Mouse (Mus musculus): ENCODE results near the gene Zfpm1. TPM values are rescaled to one million over a fixed set of nuclear protein-coding genes. Genes with fewer than 3 reads are reported as not detected.

Zfpm1 gene
- polyA plus RNA-seq, 1 experiment from 2014 or later = 3.1 TPM

DNA sequence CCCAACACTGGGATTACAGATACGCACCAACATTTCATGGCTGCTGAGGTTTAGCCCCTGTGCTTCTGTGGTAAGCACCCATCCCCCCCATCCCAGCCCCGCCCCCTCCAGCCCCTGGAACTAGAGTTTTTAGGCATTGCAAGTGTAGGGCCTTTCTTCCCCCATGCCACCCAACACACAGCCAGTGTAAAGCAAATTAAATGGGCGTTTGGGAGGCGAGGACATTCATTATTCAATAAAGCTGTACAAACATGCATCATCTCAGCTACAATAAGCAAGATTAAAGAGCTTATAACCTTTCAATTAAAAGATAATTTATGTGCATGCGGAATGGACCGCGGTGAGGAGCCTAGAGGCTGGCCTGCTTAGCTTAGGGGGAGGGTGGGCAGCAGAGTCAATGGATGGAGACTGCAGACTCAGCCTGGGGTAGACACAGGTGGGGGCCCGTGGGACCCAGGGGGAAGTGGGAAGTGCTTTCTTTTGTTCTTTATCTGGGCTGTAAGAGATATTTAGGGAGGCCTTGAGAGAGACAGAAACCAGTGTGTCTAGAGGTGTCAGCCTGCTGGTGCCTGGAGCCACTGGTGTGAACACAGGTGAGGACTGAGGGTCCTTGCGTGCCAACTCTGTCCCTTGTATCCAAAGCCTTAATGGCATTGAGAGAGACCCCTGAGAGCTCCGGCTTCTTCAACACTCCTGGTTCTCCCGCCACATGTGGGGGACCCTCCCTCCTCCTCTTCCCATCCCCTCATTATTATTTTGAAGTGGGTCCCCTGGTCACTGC is 68.6 kb downstream of the Zfpm1 start:
- Histone ChIP-seq H3K27ac (ENCODE audit: low read length) (no peak overlapping the region), H3K4me1 (ENCODE audit: control insufficient read depth, insufficient read depth, low read length) (peaks cover 19% of the 10 kb centered on the region), H3K9ac (ENCODE audit: low read length) (no peak overlapping the region), H3K4me2 (ENCODE audit: low read depth, low read length) (no peak overlapping the region), H3K36me3 (ENCODE audit: control insufficient read depth, insufficient read depth) (no peaks in the 10 kb centered on the region), H3K27me3 (ENCODE audit: control insufficient read depth, insufficient read depth, low read length) (peaks cover 2% of the 10 kb centered on the region; the same call in 1 of the 2 replicates), H3K9me3 (replicated peaks; ENCODE audit: control insufficient read depth, low read length) (no peaks in the 10 kb centered on the region), H3K4me3 (ENCODE audit: low read length) (no peak overlapping the region)
- no peak for ATAC-seq (replicated peaks; ENCODE audit: extremely low read depth, insufficient read depth, low FRiP score)
- WGBS = 47% methylated on average over 11 of the region's 11 CpGs

DNA sequence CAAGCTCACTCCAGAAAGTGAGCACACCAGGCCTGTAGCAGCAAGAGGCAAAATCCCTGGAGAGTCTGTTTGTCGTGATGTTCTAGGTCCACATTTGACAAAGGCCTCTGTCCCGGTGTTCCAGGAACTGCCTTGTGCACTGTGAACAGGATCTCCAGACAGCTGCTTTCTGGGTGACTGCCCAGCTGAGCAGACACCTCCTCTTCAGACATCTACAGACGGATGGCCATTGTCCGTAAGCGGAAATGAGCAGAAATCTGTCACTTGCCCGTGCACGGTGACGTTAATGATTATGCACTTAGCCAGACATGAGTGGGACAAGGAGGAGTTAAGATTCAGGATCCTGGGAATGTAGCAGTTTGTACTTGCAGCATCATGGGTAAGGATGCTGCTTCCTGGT is 72.2 kb downstream of the Zfpm1 start:
- no peak for ATAC-seq (replicated peaks; ENCODE audit: extremely low read depth, insufficient read depth, low FRiP score)

DNA sequence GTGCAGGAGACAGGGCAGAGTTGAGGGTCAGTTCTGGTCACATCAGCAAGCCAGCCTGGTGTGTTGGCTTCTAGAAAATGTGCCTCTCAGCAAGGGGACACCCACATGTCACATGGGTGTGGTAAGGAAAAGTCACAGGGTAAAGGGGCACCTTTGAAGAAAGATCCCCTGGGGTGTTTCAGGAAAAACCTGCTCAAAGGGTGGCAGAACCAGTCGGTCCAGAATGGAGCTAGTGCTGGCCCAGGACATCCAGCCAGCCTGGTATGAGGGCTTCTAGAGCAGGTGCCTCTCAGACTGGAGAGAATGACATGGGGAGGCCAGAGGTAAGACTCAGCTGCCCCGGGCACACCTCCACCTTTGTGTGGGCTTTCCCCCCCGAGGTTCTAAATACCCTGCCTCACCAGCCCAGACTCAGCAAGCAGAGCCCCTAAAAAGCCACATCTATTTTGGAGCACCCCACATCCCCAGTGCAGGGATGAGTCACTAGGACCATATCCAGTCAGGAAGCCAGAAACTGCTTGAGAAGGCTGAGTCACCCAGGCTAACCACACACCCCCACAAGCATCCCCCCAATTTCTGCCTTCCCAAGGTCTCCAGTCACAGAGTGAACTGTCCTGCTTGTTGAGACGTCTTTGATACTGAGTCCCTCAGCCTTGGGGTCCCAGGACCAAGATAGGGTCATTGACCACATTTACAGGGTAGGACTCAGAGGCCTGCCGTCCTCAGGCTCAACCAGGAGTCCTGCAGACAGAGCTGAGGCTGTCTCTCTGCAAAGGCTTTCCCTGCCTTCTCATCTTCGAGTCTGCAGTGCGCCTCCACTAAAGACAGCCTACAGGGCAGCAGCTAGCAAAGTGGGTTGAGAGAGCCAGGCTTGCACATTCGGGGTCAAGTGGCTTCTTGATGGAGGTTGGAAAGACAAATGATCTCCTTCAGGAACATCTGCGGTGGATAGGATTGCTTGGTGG is 74.0 kb downstream of the Zfpm1 start:
- 62% methylated on average over 9 of the region's 9 CpGs for WGBS
- Histone ChIP-seq H3K4me1 (ENCODE audit: control insufficient read depth, insufficient read depth, low read length) (no peaks in the 10 kb centered on the region), H3K4me3 (ENCODE audit: low read length) (no peak overlapping the region), H3K36me3 (ENCODE audit: control insufficient read depth, insufficient read depth) (no peaks in the 10 kb centered on the region), H3K9me3 (replicated peaks; ENCODE audit: control insufficient read depth, low read length) (no peaks in the 10 kb centered on the region), H3K27ac (ENCODE audit: low read length) (no peak overlapping the region), H3K27me3 (ENCODE audit: control insufficient read depth, insufficient read depth, low read length) (peaks cover 4% of the 10 kb centered on the region; the same call in 1 of the 2 replicates), H3K9ac (ENCODE audit: low read length) (no peak overlapping the region), H3K4me2 (ENCODE audit: low read depth, low read length) (no peak overlapping the region)
- no peak for ATAC-seq (replicated peaks; ENCODE audit: extremely low read depth, insufficient read depth, low FRiP score)

More for the DNA sequence above, 72.2 kb downstream of the Zfpm1 start:
- WGBS = 69% methylated on average over 8 of the region's 8 CpGs
- Histone ChIP-seq H3K27ac (ENCODE audit: low read length) (no peak overlapping the region), H3K4me1 (ENCODE audit: control insufficient read depth, insufficient read depth, low read length) (peaks cover 12% of the 10 kb centered on the region), H3K4me2 (ENCODE audit: low read depth, low read length) (no peak overlapping the region), H3K9ac (ENCODE audit: low read length) (no peak overlapping the region), H3K27me3 (ENCODE audit: control insufficient read depth, insufficient read depth, low read length) (peaks cover 4% of the 10 kb centered on the region; the same call in 1 of the 2 replicates), H3K9me3 (replicated peaks; ENCODE audit: control insufficient read depth, low read length) (no peaks in the 10 kb centered on the region), H3K36me3 (ENCODE audit: control insufficient read depth, insufficient read depth) (no peaks in the 10 kb centered on the region), H3K4me3 (ENCODE audit: low read length) (no peak overlapping the region)

DNA sequence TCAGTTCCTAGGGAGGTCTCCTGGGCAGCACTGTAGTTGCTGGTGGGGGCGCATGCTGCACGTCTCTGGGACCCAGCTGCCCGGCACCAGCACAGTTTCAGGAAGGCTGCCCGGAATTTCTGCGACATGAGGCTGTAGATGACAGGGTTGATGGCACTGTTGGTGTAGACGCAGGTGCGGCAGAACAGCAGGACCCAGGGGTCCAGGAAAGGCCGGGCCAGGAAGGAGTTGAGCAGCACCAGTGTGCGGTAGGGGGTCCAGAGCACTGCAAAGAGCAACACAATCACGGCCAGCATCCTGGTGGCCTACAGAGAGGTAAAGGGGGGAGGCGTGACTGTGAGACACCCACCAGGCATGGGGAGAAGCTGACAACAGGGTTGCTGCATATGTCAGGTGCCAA is 75.3 kb downstream of the Zfpm1 start:
- 69% methylated on average over 11 of the region's 11 CpGs for WGBS
- no peaks in the 10 kb centered on the region for H3K4me1 ChIP-seq (ENCODE audit: control insufficient read depth, insufficient read depth, low read length)
- no peak for ATAC-seq (replicated peaks; ENCODE audit: extremely low read depth, insufficient read depth, low FRiP score)

DNA sequence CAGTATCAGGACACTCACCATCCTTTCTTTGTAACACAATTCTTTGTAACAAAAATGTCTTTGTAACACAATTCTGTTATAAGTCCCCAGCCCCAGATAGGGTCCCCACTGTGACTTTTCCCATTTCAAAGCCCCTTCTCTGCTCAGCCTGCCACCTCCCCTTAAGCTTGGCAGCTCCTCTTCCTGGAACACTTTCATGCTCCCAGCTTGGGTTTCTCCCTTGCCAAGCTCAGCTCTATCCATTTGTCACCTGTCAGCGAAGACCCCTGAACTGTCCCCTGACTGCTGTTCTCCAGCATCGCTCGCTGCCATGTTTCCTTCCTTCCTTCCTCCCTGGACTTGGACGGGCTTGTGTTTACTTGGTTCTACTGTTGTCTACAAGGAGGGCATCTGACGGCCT is 75.7 kb downstream of the Zfpm1 start:
- H3K4me1 ChIP-seq (ENCODE audit: control insufficient read depth, insufficient read depth, low read length) = no peaks in the 10 kb centered on the region
- H3K27me3 ChIP-seq (ENCODE audit: control insufficient read depth, insufficient read depth, low read length) = 0 out of 2 replicates have a peak, but pooled peaks cover 2% of the 10 kb centered on the region
- no peaks in the 10 kb centered on the region for H3K9me3 ChIP-seq (replicated peaks; ENCODE audit: control insufficient read depth, low read length)
- H3K36me3 ChIP-seq (ENCODE audit: control insufficient read depth, insufficient read depth) = no peaks in the 10 kb centered on the region
- no peak overlapping the region for H3K4me3 ChIP-seq (ENCODE audit: low read length)
- no peak for ATAC-seq (replicated peaks; ENCODE audit: extremely low read depth, insufficient read depth, low FRiP score)
- H3K9ac ChIP-seq (ENCODE audit: low read length) = no peak overlapping the region
- no peak overlapping the region for H3K27ac ChIP-seq (ENCODE audit: low read length)
- no peak overlapping the region for H3K4me2 ChIP-seq (ENCODE audit: low read depth, low read length)
- WGBS = 71% methylated on average over 5 of the region's 5 CpGs

More for the DNA sequence above, 75.3 kb downstream of the Zfpm1 start:
- H3K4me2 ChIP-seq (ENCODE audit: low read depth, low read length) = no peak overlapping the region
- no peaks in the 10 kb centered on the region for H3K9me3 ChIP-seq (replicated peaks; ENCODE audit: control insufficient read depth, low read length)
- H3K27me3 ChIP-seq (ENCODE audit: control insufficient read depth, insufficient read depth, low read length) = 0 out of 2 replicates have a peak, but pooled peaks cover 2% of the 10 kb centered on the region
- H3K9ac ChIP-seq (ENCODE audit: low read length) = no peak overlapping the region
- H3K4me3 ChIP-seq (ENCODE audit: low read length) = no peak overlapping the region
- H3K36me3 ChIP-seq (ENCODE audit: control insufficient read depth, insufficient read depth) = no peaks in the 10 kb centered on the region
- no peak overlapping the region for H3K27ac ChIP-seq (ENCODE audit: low read length)

DNA sequence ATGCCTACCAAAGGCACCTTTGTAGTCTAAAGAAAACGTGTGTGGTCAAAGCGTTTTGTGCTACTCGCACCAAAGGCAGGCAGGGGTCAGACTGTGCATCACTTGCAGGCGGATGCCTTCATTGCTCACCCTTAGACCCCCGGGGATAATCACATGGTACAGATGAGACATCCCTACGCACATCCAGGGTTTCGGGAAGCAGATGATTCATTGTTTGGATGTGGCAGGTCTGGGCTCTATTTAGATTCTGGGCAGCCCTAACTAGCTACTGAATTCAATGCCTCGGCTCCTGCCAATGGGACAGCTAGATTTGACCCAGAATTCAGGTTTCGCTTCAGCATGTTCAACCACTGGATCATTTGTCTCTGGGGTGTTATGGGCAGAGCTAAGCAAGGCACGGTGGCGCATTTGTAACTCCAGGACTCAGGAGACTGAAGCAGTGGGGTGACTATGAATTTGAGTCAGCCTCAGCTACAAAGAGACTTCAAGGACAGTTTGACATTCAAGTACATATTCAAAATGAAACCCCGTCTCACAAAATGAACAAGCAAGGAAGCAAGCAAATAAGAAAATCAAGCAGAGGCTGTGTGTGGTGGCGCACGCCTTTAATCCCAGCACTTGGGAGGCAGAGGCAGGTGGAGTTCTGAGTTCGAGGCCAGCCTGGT is 77.3 kb downstream of the Zfpm1 start:
- H3K4me3 ChIP-seq (ENCODE audit: low read length) = no peak overlapping the region
- H3K9me3 ChIP-seq (replicated peaks; ENCODE audit: control insufficient read depth, low read length) = no peaks in the 10 kb centered on the region
- H3K4me1 ChIP-seq (ENCODE audit: control insufficient read depth, insufficient read depth, low read length) = no peaks in the 10 kb centered on the region
- WGBS = 83% methylated on average over 15 of the region's 15 CpGs
- H3K4me2 ChIP-seq (ENCODE audit: low read depth, low read length) = no peak overlapping the region
- H3K27me3 ChIP-seq (ENCODE audit: control insufficient read depth, insufficient read depth, low read length) = 0 out of 2 replicates have a peak, but pooled peaks cover 2% of the 10 kb centered on the region
- no peak overlapping the region for H3K27ac ChIP-seq (ENCODE audit: low read length)
- no peak overlapping the region for H3K9ac ChIP-seq (ENCODE audit: low read length)
- ATAC-seq (replicated peaks; ENCODE audit: extremely low read depth, insufficient read depth, low FRiP score) = no peak
- no peaks in the 10 kb centered on the region for H3K36me3 ChIP-seq (ENCODE audit: control insufficient read depth, insufficient read depth)

DNA sequence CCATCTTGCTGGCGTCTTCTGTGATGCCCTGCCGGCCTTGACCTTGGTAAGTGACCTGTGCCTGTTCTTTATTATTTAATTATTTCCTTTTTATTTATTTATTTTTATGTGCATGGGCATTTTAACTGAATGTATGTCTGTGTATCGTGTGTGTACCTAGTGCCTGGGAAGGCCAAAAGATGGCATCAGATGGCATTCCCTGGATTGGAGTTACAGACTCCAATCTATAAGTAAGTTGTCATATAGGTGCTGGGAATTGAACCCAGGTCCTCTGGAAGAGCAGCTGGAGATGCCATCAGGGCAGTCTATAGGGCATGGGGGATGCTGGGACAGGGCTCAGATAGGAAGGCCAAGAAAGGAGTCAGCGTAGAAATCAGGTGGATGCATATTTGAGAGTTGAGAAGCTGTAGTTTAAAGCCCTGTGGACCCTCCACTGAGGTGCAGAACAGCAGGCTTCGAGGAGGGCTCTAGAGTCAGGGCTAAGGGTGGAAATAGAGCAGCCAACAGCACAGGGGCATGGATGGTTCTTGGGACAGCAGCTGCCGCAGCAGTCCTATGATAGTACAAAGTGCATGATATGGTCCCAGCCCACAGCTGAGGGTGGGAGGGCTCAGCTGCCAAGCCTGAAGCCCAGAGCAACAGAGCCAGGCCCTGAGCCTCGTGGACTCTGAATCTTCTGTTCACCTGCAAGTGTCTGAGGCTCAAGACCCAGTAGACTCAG is 78.9 kb downstream of the Zfpm1 start, which contains the start of gene Trhr2:
Gene Trhr2, minus strand, starts transcription at position 51 of the 721 bp plus-strand sequence.
- no peak for ATAC-seq (replicated peaks; ENCODE audit: extremely low read depth, insufficient read depth, low FRiP score)
- 71% methylated on average over 7 of the region's 7 CpGs for WGBS

DNA sequence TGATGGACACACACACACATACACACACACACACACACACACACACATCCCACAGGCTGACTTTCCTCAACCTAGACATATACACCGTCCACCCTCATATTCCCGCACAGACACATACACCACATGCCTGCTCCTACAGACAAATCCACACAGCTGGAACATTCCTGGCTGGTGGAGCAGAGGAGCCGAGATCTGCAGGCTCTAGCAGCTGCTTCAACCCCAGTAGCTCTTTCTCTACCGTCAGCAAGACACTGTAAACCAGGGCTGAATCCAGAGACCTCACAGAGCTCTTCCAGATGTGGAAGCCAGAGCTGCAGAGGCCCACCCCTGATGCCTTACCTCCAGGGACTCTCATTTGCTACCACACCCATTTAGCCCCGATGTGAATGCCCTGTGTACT is 80.3 kb downstream of the Zfpm1 start:
- H3K27me3 ChIP-seq (ENCODE audit: control insufficient read depth, insufficient read depth, low read length) = no peaks in the 10 kb centered on the region
- H3K9ac ChIP-seq (ENCODE audit: low read length) = no peak overlapping the region
- no peaks in the 10 kb centered on the region for H3K9me3 ChIP-seq (replicated peaks; ENCODE audit: control insufficient read depth, low read length)
- H3K36me3 ChIP-seq (ENCODE audit: control insufficient read depth, insufficient read depth) = no peaks in the 10 kb centered on the region
- H3K4me3 ChIP-seq (ENCODE audit: low read length) = no peak overlapping the region
- H3K27ac ChIP-seq (ENCODE audit: low read length) = no peak overlapping the region
- no peak for ATAC-seq (replicated peaks; ENCODE audit: extremely low read depth, insufficient read depth, low FRiP score)
- H3K4me1 ChIP-seq (ENCODE audit: control insufficient read depth, insufficient read depth, low read length) = no peaks in the 10 kb centered on the region
- WGBS = 41% methylated on average over 5 of the region's 5 CpGs
- H3K4me2 ChIP-seq (ENCODE audit: low read depth, low read length) = no peak overlapping the region

More for the DNA sequence above, 78.9 kb downstream of the Zfpm1 start, which contains the start of gene Trhr2:
- H3K4me2 ChIP-seq (ENCODE audit: low read depth, low read length) = no peak within 1 kb of the TSS
- no peak within 1 kb of the TSS for H3K9ac ChIP-seq (ENCODE audit: low read length)
- no peak within 1 kb of the TSS for H3K4me3 ChIP-seq (ENCODE audit: low read length)
- no peak within 1 kb of the TSS for H3K27ac ChIP-seq (ENCODE audit: low read length)
- no peaks in the 10 kb centered on the region for H3K4me1 ChIP-seq (ENCODE audit: control insufficient read depth, insufficient read depth, low read length)
- 0 out of 2 replicates have a peak, but pooled peaks cover 2% of the 10 kb centered on the region for H3K27me3 ChIP-seq (ENCODE audit: control insufficient read depth, insufficient read depth, low read length)
- no peaks in the 10 kb centered on the region for H3K36me3 ChIP-seq (ENCODE audit: control insufficient read depth, insufficient read depth)
- no peaks in the 10 kb centered on the region for H3K9me3 ChIP-seq (replicated peaks; ENCODE audit: control insufficient read depth, low read length)
